Mouse (Mus musculus) erythroblast, embryonic 14.5 days (primary cell): ENCODE measurements at regions not wholly inside any gene's neighbourhood (a gene's known extent, or its start where the extent isn't known, plus 50 kb on each side); places are given as distances from the start of the nearest gene placed in this dataset.

Experiments used
- GATA1 ChIP-seq: IDR thresholded peaks from 2 replicates; pipeline ENCODE4 v1.6.1; 2012; ENCODE audit warnings: low read length, inconsistent platforms, mixed read lengths
- TAL1 ChIP-seq: IDR thresholded peaks from 3 replicates; pipeline ENCODE4 v1.6.1; 2012; ENCODE audit warnings: low read length, inconsistent platforms, mixed read lengths

DNA sequence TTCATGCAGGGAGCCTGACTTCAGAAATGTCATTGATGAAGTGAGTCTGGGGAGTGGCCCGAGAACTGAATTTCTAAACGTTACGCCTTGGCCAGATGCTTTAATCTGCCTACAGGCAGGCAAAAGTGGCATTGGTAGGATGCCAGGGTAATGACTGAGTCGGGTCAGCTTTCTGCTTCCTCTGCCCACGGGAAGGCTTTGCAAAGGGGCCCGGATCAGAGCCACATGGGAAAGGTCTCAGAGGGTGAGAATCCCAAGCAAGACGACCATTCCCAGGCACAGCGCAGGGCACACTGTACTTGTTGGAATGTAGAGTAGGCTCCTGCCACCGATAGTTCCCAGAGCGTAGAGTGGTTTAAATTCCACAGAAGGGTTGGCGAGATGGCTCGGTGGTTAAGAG lies 182.7 kb upstream of the Hes1 start:
- no peak for TF ChIP-seq TAL1
- TF ChIP-seq GATA1, result no peak
